Mouse (Mus musculus) layer of hippocampus, postnatal 36 days (tissue): ENCODE results near the gene BC048403. TPM values are rescaled to one million over a fixed set of nuclear protein-coding genes. Genes with fewer than 3 reads are reported as not detected.

Experiments used
- DNase-seq, 2 experiments: peaks; one replicate each; pipeline ENCODE4 v3.0.0; 2022
- total RNA-seq, 2 experiments: library from RNA; stranded (reverse); gene quantifications; 2 replicates each; pipeline ENCODE4 v1.2.3; 2021

BC048403 gene
- total RNA-seq: 1 to 10 TPM; 8.6 to 8.8 TPM

DNA sequence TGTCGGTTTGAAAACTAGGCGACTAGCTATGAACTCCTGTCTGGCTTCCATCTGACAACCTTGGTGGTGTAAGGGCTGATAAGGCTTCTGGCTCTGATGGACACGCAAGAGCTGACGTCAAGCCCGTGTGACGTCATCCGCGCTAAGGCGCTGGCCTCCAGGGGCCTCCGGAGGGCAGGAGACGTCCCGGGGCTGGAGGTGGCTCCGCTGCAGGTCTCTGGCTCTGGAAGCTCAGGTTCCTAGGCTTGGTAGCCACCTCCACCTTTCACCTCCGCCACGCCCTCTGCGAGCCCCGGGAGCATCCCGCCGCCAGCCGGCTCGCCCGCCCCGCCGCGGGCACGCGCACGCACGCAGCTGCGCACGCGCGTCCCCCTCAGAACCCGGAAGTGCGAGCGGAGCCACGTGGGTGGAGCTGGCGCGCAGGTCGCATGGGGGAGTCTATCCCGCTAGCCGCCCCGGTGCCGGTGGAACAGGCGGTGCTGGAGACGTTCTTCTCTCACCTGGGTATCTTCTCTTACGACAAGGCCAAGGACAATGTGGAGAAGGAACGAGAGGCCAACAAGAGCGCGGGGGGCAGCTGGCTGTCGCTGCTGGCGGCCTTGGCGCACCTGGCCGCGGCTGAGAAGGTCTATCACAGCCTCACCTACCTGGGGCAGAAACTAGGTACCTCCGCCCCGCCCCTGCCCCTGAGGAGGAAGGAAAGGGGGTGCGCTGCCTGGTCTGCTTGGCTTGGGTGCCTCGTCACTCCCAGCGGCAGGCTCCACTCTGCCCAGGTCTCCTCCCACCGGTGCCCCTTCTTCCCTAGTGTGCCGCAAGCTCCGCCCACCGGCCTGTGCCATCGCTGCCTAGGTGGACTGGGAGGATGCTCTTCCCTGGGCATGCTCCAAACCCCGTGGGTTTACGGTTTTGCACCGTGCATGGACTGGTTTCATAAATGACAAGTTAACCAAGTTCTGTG, at the start of gene BC048403:
Gene BC048403, plus strand, starts transcription at position 390 of the 958 bp plus-strand sequence.
- DNase-seq: peak; percentile 85 to 87

GRCm38 (mm10) chr10:121692944-121693579, 46.7 kb upstream of the BC048403 start:
- DNase-seq: no peak

DNA sequence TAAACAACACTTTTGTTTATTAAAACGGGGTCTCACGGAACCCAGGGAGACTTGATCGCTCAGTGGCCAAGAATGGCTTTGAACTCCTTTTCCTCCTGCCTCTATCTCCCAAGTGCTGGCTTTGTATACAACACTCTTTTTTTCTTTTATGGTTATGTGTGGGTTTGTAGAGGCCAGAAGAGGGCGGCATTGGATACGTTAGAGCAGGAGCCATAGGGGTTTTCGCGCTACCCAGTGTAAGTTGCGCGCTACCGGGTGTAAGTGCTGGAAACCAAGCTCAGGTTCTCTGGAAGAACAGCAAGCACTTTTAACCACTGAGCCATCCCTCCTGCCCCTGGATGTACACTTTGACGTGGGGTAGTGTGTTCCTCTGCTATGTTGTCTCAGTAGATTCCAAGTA, 45.2 kb upstream of the BC048403 start:
- DNase-seq: no peak

DNA sequence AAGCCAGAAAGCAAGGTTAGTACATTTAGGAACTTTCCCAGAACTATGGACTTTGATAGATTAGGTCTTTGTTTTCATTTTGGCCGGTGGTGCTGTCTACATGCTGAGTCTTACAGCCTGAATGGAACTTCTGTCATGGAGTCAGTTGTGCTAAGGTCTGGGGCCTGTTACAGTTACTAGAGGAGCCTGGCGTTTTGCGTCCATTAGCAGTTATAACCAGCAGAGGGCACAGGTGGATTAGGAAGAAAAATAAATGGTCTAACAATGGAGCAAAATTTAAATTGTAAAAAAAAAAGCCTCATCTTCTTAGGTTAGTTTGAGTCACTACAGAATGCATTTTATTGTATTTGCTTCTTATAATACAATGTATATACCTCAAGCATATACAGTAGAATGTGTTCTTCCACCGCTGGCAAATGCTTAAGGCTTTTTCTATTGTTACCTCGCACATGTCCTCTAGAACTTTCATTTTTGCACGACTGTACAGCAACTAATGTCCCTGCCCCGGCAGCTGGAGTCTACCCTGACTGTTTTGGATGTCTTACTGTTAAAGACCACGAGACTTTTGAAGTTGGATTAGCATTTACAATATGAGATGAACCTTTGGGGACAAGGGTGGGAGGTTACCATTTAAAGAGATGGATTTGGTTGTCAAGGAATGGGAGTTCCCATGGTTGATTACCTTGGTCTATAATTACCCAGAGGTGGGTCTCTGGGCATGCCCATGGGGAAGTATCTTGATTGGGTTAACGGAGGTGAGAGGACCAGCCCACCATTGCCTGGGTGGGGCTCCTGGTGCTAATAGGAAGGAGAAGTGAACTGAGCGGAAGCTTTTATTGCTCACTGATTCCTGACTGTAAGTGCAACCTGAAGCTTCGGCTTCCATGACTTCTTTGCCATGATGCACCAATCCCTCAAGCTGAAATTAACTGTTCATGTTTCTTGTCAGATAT, 38.2 kb upstream of the BC048403 start:
- peak; percentile 22 to 37 for DNase-seq

GRCm38 (mm10) chr10:121703619-121704018, 36.1 kb upstream of the BC048403 start:
- no peak for DNase-seq

DNA sequence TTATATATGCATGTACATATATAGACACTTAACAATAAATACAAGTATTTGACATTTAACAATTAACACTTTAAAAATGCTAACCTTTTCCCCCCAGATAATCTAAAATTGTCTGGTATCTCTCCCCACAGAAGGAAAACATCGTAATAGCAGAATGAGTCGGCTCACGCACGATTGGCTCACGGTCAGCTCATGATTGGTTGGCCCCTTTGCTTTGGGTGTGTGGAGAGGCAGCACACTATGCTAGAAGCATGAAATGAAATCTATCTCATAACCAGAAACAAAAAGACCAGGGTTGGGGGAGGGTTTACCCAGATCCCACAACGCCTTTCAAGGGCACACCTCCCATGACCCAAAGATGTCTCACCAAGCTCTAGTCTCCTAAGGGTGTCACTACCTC, 34.9 kb upstream of the BC048403 start:
- DNase-seq: no peak

DNA sequence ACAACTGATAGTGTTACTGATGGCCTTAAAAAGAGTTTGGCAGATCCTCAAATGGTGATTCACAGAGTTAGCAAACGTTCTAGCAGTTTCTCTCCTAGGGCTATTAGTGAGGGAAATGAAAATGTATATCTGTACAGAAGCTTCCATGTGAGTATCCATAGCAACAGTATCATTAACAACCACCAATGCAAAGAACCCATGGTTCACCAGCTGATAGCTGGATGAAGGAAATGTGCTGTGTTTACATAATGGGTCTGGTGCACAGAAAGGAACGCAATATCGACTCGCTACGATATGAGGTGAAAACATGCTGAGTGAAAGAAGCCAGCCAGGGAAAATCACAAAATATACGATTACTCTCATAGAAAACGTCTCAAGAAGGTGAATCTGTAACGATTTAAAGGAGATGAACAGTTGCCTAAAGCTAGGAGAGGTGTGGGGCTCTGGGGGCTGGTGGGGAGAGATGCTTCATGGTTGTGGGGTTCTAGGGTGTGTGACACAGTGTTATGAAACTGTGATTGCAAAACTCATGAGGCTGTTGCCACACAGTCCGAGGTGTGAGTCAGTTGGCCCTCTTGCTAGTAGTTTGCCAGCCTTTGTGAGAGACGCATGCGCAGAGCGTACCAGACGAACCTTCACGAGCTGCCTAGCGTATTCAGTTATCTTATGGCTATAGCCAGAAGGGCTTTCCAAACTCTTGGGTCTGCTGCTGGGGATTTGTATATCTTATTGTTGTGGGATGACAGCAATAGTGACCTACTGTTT, 34.2 kb upstream of the BC048403 start:
- DNase-seq: no peak

DNA sequence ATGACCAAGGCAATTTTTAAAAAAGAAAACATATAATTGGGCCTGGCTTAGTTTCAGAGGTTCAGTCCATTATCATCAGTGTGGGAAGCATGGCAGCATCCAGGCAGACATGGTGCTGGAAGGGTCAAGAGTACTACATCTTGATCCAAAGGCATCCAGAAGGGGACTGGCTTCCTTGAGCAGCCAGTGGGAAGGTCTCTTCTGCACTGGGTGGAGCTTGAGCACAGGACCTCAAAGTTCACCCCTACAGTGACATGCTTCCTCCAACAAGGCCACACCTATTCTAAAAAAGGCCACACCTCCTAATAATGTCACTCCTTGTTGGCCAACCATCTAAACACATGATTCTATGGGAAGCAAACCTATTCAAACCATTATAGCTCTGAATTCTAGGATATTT, 22.9 kb upstream of the BC048403 start:
- no peak for DNase-seq

GRCm38 (mm10) chr10:121718896-121719585, 20.7 kb upstream of the BC048403 start:
- no peak for DNase-seq

GRCm38 (mm10) chr10:121720701-121721100, 19.0 kb upstream of the BC048403 start:
- no peak for DNase-seq

GRCm38 (mm10) chr10:121726505-121726904, 13.2 kb upstream of the BC048403 start:
- DNase-seq: no peak

- no peak for DNase-seq
These were observed 12.6 kb upstream of the BC048403 start for GRCm38 (mm10) chr10:121727151-121727550.

- DNase-seq: no peak
These were observed 11.5 kb upstream of the BC048403 start for GRCm38 (mm10) chr10:121728226-121728625.

DNA sequence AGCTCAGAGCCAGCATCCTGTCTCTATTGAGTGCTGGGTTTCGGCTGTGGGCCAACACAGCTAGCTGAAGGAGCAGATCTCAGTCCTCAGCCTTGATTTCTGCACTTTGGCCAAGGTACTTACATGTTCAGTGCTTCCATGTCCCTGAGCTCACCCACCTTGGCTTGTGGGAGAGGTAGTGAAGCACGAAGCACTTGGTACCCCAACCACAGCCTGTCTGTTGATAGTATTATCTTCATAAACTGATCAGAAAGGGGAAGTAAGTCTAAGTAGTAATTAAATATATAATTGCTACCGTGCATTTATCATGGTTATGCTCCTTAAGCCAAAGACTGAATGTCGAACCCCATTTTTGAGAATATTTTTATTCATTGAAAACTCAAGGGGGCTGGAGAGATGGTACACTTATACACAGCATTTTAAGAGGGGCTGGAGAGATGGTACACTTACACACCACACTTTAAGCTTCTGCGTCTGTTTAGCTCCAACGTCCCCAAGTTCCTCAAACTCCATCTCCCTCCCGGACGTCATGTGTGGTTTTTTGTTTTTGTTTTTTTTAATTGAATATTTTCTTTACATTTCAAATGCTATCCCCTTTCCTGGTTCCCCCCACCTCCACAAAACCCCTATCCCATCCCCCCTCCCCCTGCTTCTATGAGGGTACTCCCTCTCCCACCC, 8.6 kb upstream of the BC048403 start:
- DNase-seq: no peak

DNA sequence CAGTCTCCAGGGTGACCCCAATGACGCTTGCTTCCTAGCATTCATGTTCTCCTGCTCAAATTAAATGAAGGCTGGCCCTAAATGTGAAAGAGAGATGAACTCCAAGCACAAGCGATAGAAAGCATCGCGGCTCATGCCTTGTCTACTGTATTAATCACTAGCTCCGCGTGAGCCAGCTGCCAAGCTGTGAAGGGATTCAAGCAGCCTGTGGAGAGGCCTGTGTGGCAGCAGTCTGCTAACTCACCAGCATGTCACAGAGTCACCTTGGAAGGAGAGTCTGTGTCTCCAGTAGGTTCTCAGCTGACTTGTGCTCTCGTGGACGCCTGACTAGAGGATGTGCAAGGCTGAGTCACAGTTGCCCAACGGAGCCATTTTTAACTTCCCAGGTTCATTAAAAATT, 7.2 kb upstream of the BC048403 start:
- no peak for DNase-seq

DNA sequence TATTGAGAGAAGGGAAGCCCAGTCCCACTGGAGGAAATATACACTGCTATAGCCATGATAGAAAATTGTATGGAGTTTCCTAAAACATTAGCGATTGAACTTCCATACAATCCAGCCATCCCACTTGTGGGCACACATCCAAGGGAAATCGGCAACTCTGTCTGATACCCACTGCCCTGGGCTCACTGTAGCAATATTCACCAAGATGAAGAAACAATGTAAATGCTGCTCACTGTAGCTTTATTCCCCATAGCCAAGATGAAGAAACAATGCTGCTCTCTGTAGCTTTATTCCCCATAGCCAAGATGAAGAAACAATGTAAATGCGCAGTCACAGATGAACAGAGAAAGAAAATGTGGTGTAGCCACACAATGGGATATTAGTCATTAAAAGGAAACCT, 2.5 kb upstream of the BC048403 start:
- no peak for DNase-seq

DNA sequence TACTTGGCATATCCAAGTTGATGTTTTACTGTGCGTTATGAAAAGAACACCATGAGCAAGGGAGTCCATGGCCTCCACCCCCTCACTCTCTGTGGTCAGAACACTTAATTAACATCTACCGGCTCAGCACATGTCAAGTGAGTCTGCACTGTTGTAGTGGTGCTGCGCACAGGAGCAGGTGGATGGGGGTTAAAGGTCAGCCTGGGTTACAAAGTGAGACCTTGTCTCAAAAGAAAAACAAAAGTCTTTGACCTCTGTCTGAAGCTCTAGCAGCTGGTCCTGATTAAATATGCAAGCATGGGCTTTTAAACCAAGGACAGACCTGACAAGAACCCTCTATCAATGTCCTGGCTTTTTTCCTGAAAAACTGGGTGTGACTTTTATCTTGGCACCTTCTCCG, 2.6 kb downstream of the BC048403 start:
- no peak for DNase-seq

DNA sequence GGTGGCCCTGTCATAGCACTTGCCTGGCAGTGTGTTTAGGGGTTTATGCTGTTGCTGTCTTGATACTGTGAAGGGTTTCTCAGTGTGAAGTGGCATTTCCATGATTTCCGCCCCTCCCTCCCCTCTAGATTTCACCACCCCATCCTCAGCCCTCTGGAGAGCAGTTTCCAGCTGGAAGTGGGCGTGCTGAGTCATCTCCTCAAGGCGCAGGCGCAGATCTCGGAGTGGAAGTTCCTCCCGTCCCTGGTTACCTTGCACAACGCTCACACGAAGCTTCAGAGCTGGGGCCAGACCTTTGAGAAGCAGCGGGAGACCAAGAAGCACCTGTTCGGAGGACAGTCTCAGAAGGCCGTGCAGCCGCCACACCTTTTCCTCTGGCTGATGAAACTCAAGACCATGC, 10.4 kb downstream of the BC048403 start:
- DNase-seq: peak; percentile 45 to 56

DNA sequence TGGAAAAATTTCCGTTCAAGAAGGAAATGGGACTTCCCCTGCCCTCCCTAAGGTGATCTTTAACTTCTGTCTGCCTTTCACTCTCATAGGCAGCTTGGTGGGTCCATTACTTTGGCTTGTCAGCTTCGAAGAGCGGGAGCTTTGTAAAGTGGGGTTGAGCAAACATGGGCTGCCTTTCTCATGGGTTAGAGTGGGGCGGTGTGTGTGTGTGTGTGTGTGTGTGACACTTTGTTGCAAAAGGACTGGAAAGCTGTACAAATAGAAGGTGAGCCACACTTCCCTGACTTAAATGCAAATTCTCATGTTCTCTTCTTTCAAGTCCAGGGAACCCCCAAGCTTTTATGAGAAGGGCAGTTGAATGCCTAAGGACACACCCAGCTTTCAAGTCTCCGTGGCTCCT, 14.5 kb downstream of the BC048403 start:
- no peak for DNase-seq

DNA sequence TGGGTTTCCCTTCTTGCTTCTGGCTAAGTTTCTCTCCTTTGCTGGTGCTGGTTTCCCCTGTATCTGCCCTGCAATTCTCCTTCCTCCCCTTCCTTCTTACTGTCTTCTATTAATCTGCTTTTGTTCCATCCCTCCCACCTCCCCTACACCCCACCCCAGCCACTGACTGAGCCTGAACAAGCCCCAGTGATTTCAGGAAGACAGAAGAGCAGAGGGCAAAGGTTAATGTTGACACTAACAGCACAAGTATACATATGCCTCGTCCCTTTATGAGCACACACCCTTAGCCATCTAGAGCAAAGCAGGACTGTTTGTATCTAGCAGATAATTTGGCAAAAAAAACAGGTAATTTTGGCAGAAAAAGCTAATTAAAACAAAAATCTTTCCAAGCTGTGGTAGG, 16.1 kb downstream of the BC048403 start:
- no peak for DNase-seq

DNA sequence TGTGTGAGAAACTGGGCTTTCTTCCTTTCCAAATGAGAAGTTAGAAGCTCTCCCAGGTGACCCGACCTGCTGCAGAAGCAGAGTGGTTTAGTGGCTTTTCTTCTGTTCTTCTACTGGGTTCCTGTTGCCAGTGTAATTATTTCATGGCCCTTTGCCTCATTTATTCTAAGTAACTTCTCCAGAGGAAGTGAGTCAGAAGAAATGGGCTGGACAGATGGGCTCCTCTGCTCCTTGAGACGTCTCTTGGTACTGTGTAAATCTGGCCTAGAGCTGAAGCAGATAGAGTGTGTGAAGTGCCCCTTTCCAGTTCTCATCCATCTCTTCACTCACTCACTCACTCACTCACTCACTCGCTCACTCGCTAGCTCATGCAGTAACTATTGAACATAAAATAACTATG, 16.9 kb downstream of the BC048403 start:
- no peak for DNase-seq
